Mouse (Mus musculus): ENCODE results near the gene Pou2f3.

GRCm38 (mm10) chr9:43226573-43227160 is 16.5 kb upstream of the Pou2f3 start:
- TF ChIP-seq CTCF (IDR thresholded peaks at IDR 0.05; ENCODE audit: extremely low read depth, insufficient read depth, low read length) (no peak), POLR2A (IDR thresholded peaks at IDR 0.05; ENCODE audit: extremely low read depth, insufficient read depth, low read length) (no peak)
